Mouse (Mus musculus): Measurements from ENCODE around the gene Cap2.

Gene Cap2

DNA sequence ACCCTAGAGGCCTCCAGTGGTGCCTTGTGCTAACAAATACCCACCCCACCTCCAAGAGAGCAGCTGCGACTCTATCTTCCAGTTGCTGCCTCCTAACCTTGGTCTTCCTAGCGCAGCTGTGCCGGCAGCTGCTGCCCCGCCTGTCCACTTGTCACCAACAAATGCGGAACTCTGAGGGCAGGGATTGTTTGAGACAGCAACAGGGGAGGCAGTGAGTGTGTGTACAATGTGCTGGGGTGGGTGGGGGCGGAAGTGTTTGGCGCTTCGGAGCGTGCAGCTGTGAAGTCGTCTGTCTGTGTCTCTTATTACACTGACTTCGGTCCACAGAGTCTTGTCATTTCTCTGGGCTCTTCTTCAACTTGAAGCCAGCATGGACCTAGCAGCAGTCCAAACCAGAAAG, 118.0 kb downstream of the Cap2 start:
- no peaks in the 10 kb centered on the region for H3K36me3 ChIP-seq (ENCODE audit: control insufficient read depth, insufficient read depth, low read length, poor library complexity, severe bottlenecking)
- DNase-seq (ENCODE audit: low read depth, low spot score), result peak; percentile 72
- no peaks in the 10 kb centered on the region for H3K27me3 ChIP-seq (ENCODE audit: control insufficient read depth, insufficient read depth, low read length, poor library complexity, severe bottlenecking)

DNA sequence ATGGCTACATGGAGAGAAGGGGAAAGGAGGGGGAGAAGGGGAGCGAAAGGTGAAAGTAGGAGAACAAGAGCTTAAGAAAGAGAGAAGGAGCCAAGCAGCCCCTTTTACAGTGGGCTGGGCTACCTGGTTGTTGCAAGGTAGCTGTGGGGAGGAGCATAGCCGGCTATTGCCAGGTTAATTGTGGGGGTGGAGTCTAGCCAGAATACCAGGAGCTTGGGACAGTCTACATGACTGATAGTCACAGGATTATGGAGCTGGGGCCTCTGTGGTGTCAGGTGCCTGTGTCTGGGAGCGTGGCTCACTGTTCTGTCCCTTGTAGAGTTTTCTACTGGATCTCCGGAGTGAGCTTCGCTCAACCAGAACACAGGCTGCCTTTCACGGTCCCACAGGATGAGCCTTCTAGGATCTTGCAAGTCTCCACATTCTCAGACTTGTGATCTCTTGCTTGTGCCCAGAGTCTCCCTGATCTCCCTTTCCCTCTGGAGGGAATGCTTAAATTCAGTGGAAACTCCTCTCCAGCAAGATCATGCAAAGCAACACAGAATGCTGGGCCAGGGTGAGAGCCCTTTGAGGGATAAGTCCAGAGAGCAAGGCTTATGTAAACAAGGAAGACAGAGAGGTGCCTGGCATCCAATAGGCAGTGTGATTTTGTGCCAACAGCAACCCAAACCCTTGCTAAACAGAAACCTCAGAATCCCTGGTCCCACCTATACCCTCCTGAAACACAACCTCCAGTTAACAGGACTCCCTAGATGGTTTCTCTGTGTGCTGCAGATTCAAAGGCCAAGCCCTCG, 119.5 kb downstream of the Cap2 start:
- Histone ChIP-seq H3K27me3 (ENCODE audit: control insufficient read depth, insufficient read depth, low read length, poor library complexity, severe bottlenecking) (no peaks in the 10 kb centered on the region), H3K36me3 (ENCODE audit: control insufficient read depth, insufficient read depth, low read length, poor library complexity, severe bottlenecking) (no peaks in the 10 kb centered on the region)
- no peak for DNase-seq (ENCODE audit: low read depth, low spot score)

DNA sequence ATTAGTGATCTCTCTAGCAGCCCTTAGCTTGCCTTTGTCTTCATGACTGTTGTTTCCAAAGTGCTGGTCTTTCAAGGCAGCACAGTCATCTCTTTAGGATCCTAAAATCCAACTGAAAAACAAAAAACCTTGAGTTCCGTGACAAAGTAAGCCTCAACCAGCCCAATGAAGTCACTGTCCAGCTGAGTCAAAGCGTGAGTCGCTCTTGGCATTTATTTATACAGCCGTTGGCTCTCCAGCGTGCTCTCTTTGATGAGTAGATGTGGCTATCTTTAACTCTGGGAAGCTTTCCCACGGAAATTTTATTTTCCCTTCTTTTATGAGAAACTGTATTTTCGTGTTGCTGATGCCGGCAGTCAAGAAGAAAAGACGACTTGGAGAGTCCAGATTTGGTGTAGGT, 125.0 kb downstream of the Cap2 start:
- DNase-seq (ENCODE audit: low read depth, low spot score), result no peak
- Histone ChIP-seq H3K36me3 (ENCODE audit: control insufficient read depth, insufficient read depth, low read length, poor library complexity, severe bottlenecking) (no peaks in the 10 kb centered on the region), H3K27me3 (ENCODE audit: control insufficient read depth, insufficient read depth, low read length, poor library complexity, severe bottlenecking) (no peaks in the 10 kb centered on the region)

DNA sequence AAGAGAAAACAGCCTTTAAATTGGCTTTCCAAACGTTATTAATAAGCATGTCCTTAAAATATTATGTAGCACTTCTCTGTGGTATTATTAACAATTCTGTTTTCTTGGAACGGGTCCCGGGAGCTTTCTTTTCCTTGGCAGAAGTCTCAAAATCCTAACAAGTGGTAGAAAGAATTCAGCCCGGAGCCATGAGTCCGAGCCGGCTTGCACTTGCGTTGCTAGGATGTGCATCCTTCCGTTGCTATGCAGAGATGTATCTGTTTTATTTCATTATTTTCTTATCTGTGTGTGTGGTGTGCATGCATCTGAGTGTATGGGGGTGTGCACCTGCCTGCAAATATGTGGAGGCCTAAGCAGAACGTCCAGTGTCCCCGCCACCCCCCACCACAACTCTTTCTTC, 126.2 kb downstream of the Cap2 start:
- H3K36me3 ChIP-seq (ENCODE audit: control insufficient read depth, insufficient read depth, low read length, poor library complexity, severe bottlenecking), result no peaks in the 10 kb centered on the region
- no peak for DNase-seq (ENCODE audit: low read depth, low spot score)
- no peaks in the 10 kb centered on the region for H3K27me3 ChIP-seq (ENCODE audit: control insufficient read depth, insufficient read depth, low read length, poor library complexity, severe bottlenecking)

DNA sequence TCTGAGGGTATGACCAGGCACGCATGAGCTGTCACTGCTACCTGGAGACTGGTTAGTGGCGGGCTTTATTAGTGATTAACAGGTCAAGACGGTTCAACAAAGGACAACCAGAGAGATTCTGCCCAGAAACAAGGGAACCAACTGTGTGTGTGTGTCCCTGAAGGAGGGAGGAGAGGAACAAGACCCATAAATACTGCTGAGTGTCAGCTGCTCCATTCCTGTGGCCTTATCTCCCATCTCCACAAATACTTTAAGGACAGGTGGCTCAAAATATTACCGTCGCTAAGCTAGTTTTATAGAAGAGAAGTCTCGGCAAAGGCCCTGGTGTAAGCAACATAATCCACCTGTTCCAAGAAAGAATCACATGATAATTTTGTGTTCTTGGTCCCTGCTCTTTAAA, 127.7 kb downstream of the Cap2 start:
- Histone ChIP-seq H3K27me3 (ENCODE audit: control insufficient read depth, insufficient read depth, low read length, poor library complexity, severe bottlenecking) (no peaks in the 10 kb centered on the region), H3K36me3 (ENCODE audit: control insufficient read depth, insufficient read depth, low read length, poor library complexity, severe bottlenecking) (no peaks in the 10 kb centered on the region)
- no peak for DNase-seq (ENCODE audit: low read depth, low spot score)

DNA sequence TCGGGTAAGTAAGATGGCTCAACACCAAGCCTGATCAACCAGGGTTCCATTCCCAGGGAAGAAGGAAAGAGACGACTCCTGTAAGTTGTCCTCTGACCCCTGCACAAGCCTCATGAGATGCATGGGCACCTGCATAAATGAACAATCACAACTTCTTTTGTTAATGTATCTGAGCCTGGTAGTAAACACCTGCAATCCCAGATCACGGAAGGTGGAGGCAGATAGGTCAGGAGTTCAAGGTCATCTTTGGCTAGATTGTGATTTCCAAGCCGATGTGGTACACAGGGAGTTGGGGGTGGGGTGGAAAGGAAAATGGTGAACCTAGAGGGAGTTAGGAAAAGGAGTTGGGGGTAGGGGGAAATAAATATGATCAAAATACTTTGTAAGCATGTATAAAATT, 131.1 kb downstream of the Cap2 start:
- Histone ChIP-seq H3K36me3 (ENCODE audit: control insufficient read depth, insufficient read depth, low read length, poor library complexity, severe bottlenecking) (no peaks in the 10 kb centered on the region), H3K27me3 (ENCODE audit: control insufficient read depth, insufficient read depth, low read length, poor library complexity, severe bottlenecking) (no peaks in the 10 kb centered on the region)
- DNase-seq (ENCODE audit: low read depth, low spot score), result no peak

DNA sequence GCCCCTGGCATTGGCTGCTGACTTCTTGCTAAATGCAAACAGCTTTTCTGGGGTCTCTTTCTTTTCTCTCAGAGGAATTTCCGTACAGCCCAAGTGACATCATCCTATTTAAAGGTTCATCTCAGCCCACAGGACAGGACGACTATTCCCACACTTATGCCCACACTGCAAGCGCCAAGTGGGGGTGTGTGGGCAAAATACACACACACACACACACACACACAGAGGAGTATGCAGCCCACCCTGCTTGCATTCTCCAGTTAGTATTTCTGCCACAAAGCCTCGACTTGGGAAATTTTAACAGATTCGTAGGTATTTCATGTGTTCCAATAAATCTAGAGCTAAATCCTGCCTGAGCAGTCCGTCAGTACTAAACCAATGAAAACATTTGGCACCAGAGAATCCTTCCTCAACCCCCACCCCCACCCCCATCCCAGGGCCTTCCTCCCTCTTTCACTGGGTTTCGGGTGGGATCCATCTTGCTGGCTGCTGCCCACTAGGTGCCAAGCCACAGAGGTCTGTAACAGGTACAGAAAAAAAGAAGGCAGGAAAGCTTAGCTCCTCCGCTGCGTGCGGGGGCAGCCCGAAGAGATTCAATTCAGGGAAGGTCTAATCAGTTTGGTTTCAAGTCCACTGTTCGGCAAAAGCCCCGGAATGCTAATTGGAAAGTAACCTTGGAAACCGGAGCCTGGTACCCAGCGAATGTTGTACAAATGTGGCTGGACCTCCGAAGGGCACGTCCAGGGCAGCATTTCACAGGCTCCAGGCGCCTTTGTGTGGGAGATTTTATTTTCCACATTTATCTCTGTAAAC, 131.9 kb downstream of the Cap2 start:
- H3K27me3 ChIP-seq (ENCODE audit: control insufficient read depth, insufficient read depth, low read length, poor library complexity, severe bottlenecking), result no peaks in the 10 kb centered on the region
- DNase-seq (ENCODE audit: low read depth, low spot score), result no peak
- H3K36me3 ChIP-seq (ENCODE audit: control insufficient read depth, insufficient read depth, low read length, poor library complexity, severe bottlenecking), result no peaks in the 10 kb centered on the region

DNA sequence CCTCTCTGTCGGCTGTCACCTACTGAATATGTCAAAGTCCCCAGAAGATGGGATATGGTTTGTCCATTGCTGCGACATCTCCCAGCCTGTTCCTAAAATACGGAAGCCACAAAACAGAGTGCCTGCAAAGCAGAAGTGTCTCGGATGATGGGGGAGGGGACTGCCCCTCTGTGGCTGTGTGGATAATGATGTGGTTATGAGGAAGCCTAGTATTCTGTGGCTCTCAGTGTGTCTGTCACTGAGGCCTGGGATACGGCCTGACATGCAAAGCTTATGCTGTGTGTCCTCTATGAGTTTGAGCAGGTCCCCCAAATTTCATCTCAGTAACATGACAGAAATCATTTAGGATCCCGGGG, 132.5 kb downstream of the Cap2 start:
- Histone ChIP-seq H3K36me3 (ENCODE audit: control insufficient read depth, insufficient read depth, low read length, poor library complexity, severe bottlenecking) (no peaks in the 10 kb centered on the region), H3K27me3 (ENCODE audit: control insufficient read depth, insufficient read depth, low read length, poor library complexity, severe bottlenecking) (no peaks in the 10 kb centered on the region)
- DNase-seq (ENCODE audit: low read depth, low spot score), result peak; percentile 54

DNA sequence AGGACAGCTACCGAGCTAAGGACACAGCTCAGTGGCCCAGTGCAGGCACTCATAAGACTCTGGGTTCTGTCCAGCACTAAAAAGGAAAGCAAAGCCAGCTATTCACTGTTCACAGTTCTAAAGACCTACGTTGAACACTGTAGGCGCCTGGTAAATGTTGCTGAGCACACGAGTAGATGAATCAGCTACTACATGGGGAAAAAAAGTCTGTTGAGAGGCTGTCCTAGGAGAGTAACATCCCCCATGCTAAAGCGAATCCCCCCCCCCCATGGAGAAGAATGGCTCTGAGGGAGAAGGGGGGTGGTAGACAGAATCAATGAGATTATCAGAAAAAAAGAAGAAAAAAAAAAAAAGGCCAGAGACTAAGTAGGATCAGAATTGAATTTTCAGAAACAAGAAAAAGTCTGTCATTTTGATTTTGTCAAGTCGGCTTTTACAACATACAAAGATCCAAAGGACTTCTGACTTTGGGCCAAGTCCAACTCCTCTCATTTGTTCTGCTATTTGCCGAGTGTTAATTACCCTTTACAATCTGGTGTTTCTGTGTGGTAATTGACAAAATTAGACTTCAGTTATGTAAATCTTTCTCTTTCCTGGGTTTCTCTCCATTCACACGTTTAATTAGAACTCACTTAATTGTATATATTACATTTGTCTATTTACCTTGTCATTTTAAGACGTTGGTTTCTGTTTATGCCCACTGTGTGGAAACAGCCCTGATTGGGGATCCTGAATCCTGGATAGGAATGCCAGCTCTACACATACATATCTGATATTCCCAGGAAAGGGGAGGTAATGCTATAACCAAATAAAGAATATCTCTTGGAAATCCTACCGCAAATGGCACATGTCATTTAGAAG, 139.2 kb downstream of the Cap2 start:
- Histone ChIP-seq H3K27me3 (ENCODE audit: control insufficient read depth, insufficient read depth, low read length, poor library complexity, severe bottlenecking) (no peaks in the 10 kb centered on the region), H3K36me3 (ENCODE audit: control insufficient read depth, insufficient read depth, low read length, poor library complexity, severe bottlenecking) (no peaks in the 10 kb centered on the region)
- DNase-seq (ENCODE audit: low read depth, low spot score), result no peak

DNA sequence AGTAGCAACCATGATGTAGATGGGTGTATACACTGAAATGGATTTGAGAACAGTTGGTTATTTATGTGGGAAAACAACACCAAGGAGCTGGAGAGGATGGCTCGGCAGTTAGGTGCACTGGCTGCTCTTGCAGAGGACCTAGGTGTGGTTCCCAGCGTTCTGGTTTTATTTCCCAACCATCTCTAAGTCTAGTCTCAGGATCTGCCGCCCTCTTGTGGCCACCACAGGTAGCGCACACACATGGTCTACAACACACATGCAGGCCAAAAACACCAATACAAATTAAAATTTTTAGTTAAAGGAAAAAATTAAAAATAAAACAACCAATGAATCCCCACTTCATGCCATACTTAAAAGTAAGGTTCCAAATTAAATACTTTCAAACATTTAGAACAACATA, 140.7 kb downstream of the Cap2 start:
- no peaks in the 10 kb centered on the region for H3K36me3 ChIP-seq (ENCODE audit: control insufficient read depth, insufficient read depth, low read length, poor library complexity, severe bottlenecking)
- peak; percentile 27 for DNase-seq (ENCODE audit: low read depth, low spot score)
- H3K27me3 ChIP-seq (ENCODE audit: control insufficient read depth, insufficient read depth, low read length, poor library complexity, severe bottlenecking), result no peaks in the 10 kb centered on the region

DNA sequence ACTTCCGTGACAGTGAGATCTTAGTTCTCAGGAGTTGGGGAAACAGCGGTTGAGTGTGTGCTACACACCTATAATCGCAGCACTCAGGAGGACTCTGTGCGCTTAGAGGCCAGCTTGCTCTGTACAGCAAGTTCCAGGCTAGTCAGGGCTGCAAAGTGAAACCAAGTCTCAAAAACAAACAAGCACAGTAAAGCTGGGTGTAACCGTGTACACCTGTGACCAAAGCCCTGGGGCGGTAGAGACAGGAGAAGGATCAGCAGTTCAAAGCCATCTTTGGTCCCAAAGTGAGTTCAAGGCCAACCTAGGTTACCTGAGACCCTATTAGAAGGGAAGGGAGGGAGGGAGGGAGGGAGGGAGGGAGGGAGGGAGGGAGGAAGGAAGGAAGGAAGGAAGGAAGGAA, 142.5 kb downstream of the Cap2 start:
- no peak for DNase-seq (ENCODE audit: low read depth, low spot score)

DNA sequence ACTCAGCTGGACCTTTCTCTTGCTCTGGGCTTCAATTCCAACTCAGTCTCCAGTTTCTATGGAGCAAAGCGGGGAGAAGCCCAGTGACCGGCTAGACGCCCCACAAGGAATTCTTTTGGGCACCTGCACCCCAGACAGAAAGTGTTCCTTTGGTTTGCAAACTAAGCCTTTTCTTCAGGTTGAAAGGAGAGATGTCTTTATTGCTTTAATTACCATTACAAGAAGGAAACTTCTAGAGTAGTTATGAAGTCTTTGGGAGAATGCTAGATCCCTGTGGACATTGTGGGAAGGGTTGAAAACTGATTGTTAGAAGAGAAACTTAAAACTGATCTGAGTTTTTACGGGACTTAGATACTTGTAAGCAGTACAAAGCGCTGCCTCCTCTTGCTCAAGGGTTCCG, 143.8 kb downstream of the Cap2 start:
- Histone ChIP-seq H3K36me3 (ENCODE audit: control insufficient read depth, insufficient read depth, low read length, poor library complexity, severe bottlenecking) (no peaks in the 10 kb centered on the region), H3K27me3 (ENCODE audit: control insufficient read depth, insufficient read depth, low read length, poor library complexity, severe bottlenecking) (no peaks in the 10 kb centered on the region)
- no peak for DNase-seq (ENCODE audit: low read depth, low spot score)

More for the DNA sequence above, 142.5 kb downstream of the Cap2 start:
- Histone ChIP-seq H3K27me3 (ENCODE audit: control insufficient read depth, insufficient read depth, low read length, poor library complexity, severe bottlenecking) (no peaks in the 10 kb centered on the region), H3K36me3 (ENCODE audit: control insufficient read depth, insufficient read depth, low read length, poor library complexity, severe bottlenecking) (no peaks in the 10 kb centered on the region)

DNA sequence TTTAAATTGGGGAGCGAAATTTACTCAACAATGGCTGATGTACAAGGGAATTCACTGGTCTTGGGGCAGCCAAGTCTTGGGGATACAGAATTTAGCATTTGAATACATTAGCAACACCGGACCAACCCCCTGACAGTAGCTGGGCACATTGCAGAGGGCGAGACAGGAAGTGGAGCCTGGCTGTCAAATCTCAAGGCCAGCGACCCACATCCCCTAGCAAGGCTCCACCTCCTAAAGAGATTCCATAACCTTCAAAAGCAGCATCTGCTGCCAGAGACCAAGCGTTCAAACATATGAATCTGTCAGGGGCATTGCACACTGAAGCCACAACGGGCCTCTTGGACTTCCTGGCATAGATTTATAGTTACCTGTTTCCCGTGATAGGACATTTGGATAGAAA, 150.2 kb downstream of the Cap2 start:
- Histone ChIP-seq H3K27me3 (ENCODE audit: control insufficient read depth, insufficient read depth, low read length, poor library complexity, severe bottlenecking) (no peaks in the 10 kb centered on the region), H3K36me3 (ENCODE audit: control insufficient read depth, insufficient read depth, low read length, poor library complexity, severe bottlenecking) (no peaks in the 10 kb centered on the region)

DNA sequence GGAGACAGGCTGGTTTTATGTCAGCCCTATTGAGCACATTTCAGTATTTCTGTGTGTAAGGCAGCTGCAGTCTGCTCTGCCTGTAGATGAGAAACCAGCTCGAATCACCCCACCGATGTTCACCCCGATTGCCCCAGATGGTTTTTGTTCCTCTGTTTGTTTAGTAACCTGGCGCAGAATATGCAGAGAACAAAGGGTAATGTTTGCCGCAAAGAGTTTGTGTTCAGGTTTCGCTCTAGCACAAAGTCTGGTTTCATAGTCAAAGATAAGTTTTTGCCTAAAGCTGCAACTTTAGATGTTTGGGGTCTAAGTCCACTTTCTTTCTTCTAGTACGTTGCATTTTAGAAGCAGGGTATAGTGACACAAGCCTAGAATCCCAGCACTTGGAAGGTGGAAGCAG, 151.0 kb downstream of the Cap2 start:
- Histone ChIP-seq H3K27me3 (ENCODE audit: control insufficient read depth, insufficient read depth, low read length, poor library complexity, severe bottlenecking) (no peaks in the 10 kb centered on the region), H3K36me3 (ENCODE audit: control insufficient read depth, insufficient read depth, low read length, poor library complexity, severe bottlenecking) (no peaks in the 10 kb centered on the region)
- DNase-seq (ENCODE audit: low read depth, low spot score), result no peak

More for the DNA sequence above, 150.2 kb downstream of the Cap2 start:
- no peak for DNase-seq (ENCODE audit: low read depth, low spot score)

DNA sequence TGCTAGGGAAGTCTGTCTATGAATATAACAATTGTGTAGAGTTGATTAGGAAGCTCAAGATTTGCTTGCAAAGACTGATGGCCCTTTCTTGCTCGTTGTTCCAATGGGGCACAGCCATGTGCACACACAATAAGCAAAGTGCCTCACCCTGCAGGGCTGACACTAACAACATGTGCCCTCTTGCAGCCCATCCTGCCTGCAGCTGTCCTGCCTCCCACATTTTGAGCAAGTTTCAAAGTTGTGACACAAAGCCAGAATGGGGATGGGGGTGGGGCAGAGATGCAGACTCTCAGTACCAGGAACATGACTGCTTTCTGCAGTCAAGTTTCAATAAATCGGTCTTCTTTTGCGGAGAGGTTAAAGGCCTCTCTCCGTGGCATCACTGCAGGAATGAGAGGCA, 152.0 kb downstream of the Cap2 start:
- Histone ChIP-seq H3K36me3 (ENCODE audit: control insufficient read depth, insufficient read depth, low read length, poor library complexity, severe bottlenecking) (no peaks in the 10 kb centered on the region), H3K27me3 (ENCODE audit: control insufficient read depth, insufficient read depth, low read length, poor library complexity, severe bottlenecking) (no peaks in the 10 kb centered on the region)
- no peak for DNase-seq (ENCODE audit: low read depth, low spot score)
